In genomic region chr4:155126194-155126593, GRCm38 (mm10) we compare ENCODE assay signal across 21 mouse cellular contexts. TPM values are rescaled to one million over a fixed set of nuclear protein-coding genes. Genes with fewer than 3 reads are reported as not detected.
DNase-seq lines count a peak whose midpoint lies in the region; ATAC-seq and TF ChIP-seq lines count a peak whose summit lies in the region.
"Had no signal": no experiment of that assay in that cellular context is flagged by ENCODE, and none has a peak within 500 bp of the region (broad histone marks: within the 10 kb centered on the region; RNA-seq: fewer than 3 reads in every experiment).

No protein-coding gene starts in this region.

- H3K9me3 ChIP-seq in heart, embryonic 11.5 days (replicated peaks; ENCODE audit: control insufficient read depth, low read length), result no peaks in the 10 kb centered on the region
- no peaks in the 10 kb centered on the region for H3K9me3 ChIP-seq in heart, embryonic 16.5 days (replicated peaks; ENCODE audit: control insufficient read depth, low read length)
- no peaks in the 10 kb centered on the region for H3K9me3 ChIP-seq in liver, postnatal 0 days (ENCODE audit: low read length)
- no peaks in the 10 kb centered on the region for H3K9me3 ChIP-seq in limb, embryonic 10.5 days (replicated peaks)
- H3K9me3 ChIP-seq: forebrain, embryonic 15.5 days; liver, embryonic 15.5 days; lung, embryonic 15.5 days had no signal

- H3K27ac ChIP-seq in heart, embryonic 11.5 days (ENCODE audit: low read depth, low read length), result peak overlapping the region; percentile 3; the same call in 1 of the 2 replicates
- peak overlapping the region; percentile 23; the same call in 1 of the 2 replicates for H3K27ac ChIP-seq in heart, embryonic 16.5 days (ENCODE audit: low read length)
- no peak overlapping the region for H3K27ac ChIP-seq in liver, postnatal 0 days (ENCODE audit: low read depth)
- peak overlapping the region; percentile 50; the same call in 1 of the 2 replicates for H3K27ac ChIP-seq in limb, embryonic 10.5 days
- H3K27ac ChIP-seq: forebrain, embryonic 15.5 days; liver, embryonic 15.5 days; lung, embryonic 15.5 days had no signal

- H3K4me3 ChIP-seq in heart, embryonic 11.5 days (ENCODE audit: low read depth, low read length), result no peak overlapping the region
- H3K4me3 ChIP-seq in heart, embryonic 16.5 days (ENCODE audit: low read length), result no peak overlapping the region
- no peak overlapping the region for H3K4me3 ChIP-seq in liver, postnatal 0 days (ENCODE audit: low read depth, low read length)
- no peak overlapping the region for H3K4me3 ChIP-seq in limb, embryonic 10.5 days
- H3K4me3 ChIP-seq: forebrain, embryonic 15.5 days; liver, embryonic 15.5 days; lung, embryonic 15.5 days had no signal

- peaks cover 65% of the 10 kb centered on the region for H3K4me1 ChIP-seq in heart, embryonic 11.5 days (ENCODE audit: control insufficient read depth, insufficient read depth, low read length)
- peaks cover 60% of the 10 kb centered on the region for H3K4me1 ChIP-seq in heart, embryonic 16.5 days (ENCODE audit: control insufficient read depth, insufficient read depth, low read length)
- peaks cover 26% of the 10 kb centered on the region for H3K4me1 ChIP-seq in liver, postnatal 0 days (ENCODE audit: insufficient read depth)
- H3K4me1 ChIP-seq in limb, embryonic 10.5 days, result peaks cover 59% of the 10 kb centered on the region

- no peak for ATAC-seq in heart, embryonic 11.5 days (replicated peaks; ENCODE audit: insufficient number of reproducible peaks, low FRiP score, low TSS enrichment)
- ATAC-seq in heart, embryonic 16.5 days (replicated peaks; ENCODE audit: extremely low read depth, insufficient read depth, low FRiP score), result no peak
- peak; percentile 20; the same call in 1 of the 2 replicates for ATAC-seq in liver, postnatal 0 days
- ATAC-seq: forebrain, embryonic 15.5 days had no signal

- no peaks in the 10 kb centered on the region for H3K27me3 ChIP-seq in heart, embryonic 11.5 days (ENCODE audit: control insufficient read depth, insufficient read depth, low read length)
- no peaks in the 10 kb centered on the region for H3K27me3 ChIP-seq in heart, embryonic 16.5 days (ENCODE audit: control insufficient read depth, insufficient read depth, low read length)
- no peaks in the 10 kb centered on the region for H3K27me3 ChIP-seq in liver, postnatal 0 days (ENCODE audit: insufficient read depth, low read length)
- H3K27me3 ChIP-seq in limb, embryonic 10.5 days (ENCODE audit: low read depth, poor library complexity, severe bottlenecking), result 0 out of 2 replicates have a peak, but pooled peaks cover 6% of the 10 kb centered on the region
- H3K27me3 ChIP-seq: forebrain, embryonic 15.5 days; liver, embryonic 15.5 days; lung, embryonic 15.5 days had no signal

- TF ChIP-seq EP300 in liver, postnatal 0 days (IDR thresholded peaks at IDR 0.05; ENCODE audit: low read depth), result no peak

- intact Hi-C loops in heart, postnatal 25 days (cut with DNase I), result loop anchor here (5.0 to 10.0 kb wide), 2 partner anchors 96 to 119 kb away; partner anchors contain the start of genes Faap20 and Ski

- no peak for TF ChIP-seq CTCF in liver, postnatal 0 days (IDR thresholded peaks at IDR 0.05; ENCODE audit: low read depth)

- H3K9ac ChIP-seq in heart, embryonic 11.5 days (ENCODE audit: low read depth, low read length), result no peak overlapping the region; the same call in 1 of the 2 replicates
- H3K9ac ChIP-seq in heart, embryonic 16.5 days (ENCODE audit: low read length), result no peak overlapping the region
- no peak overlapping the region for H3K9ac ChIP-seq in liver, postnatal 0 days (replicated peaks)
- H3K9ac ChIP-seq: forebrain, embryonic 15.5 days; liver, embryonic 15.5 days; lung, embryonic 15.5 days had no signal

- 80% methylated on average over 5 of the region's 5 CpGs for WGBS in heart, embryonic 11.5 days (ENCODE audit: insufficient replicate concordance)
- WGBS in heart, embryonic 16.5 days, result 61% methylated on average over 5 of the region's 5 CpGs
- WGBS in liver, postnatal 0 days (ENCODE audit: insufficient replicate concordance), result 69% methylated on average over 5 of the region's 5 CpGs
- WGBS in limb, embryonic 10.5 days, result 89% methylated on average over 5 of the region's 5 CpGs

- H3K36me3 ChIP-seq in heart, embryonic 11.5 days (ENCODE audit: control insufficient read depth, insufficient read depth, low read length), result no peaks in the 10 kb centered on the region
- no peaks in the 10 kb centered on the region for H3K36me3 ChIP-seq in heart, embryonic 16.5 days (ENCODE audit: control insufficient read depth, insufficient read depth)
- no peaks in the 10 kb centered on the region for H3K36me3 ChIP-seq in liver, postnatal 0 days (replicated peaks; ENCODE audit: insufficient read depth, low read length)
- H3K36me3 ChIP-seq in limb, embryonic 10.5 days, result no peaks in the 10 kb centered on the region
- H3K36me3 ChIP-seq: forebrain, embryonic 15.5 days; liver, embryonic 15.5 days; lung, embryonic 15.5 days had no signal

- H3K4me2 ChIP-seq in heart, embryonic 11.5 days, result no peak overlapping the region
- no peak overlapping the region for H3K4me2 ChIP-seq in heart, embryonic 16.5 days (ENCODE audit: low read depth, low read length)
- H3K4me2 ChIP-seq in liver, postnatal 0 days (ENCODE audit: low read depth, low read length), result no peak overlapping the region
- H3K4me2 ChIP-seq: forebrain, embryonic 15.5 days; liver, embryonic 15.5 days; lung, embryonic 15.5 days had no signal

- DNase-seq in heart, postnatal 4 days, result no peak
- no peak for DNase-seq in heart, postnatal 25 days (ENCODE audit: low spot score)
- no peak for DNase-seq in liver, postnatal 0 days
- no peak for DNase-seq in liver
- DNase-seq in limb, embryonic 10.5 days (ENCODE audit: low spot score), result no peak
- no peak for DNase-seq in spleen, postnatal 10 days (ENCODE audit: low spot score in 2 of 2)
- DNase-seq: adrenal gland, adult 8-10 months; B cell, adult 2 months; cerebellum, adult 2 months; cerebellum, postnatal 14 days; gastrocnemius, postnatal 25 days; kidney, adult 11 months; kidney, postnatal 14 days; layer of hippocampus, adult 9-11 months; right cerebral cortex, postnatal 14 days had no signal

RNA-seq across cellular contexts. Expression of gene Morn1, which starts 39.8 kb away (rescaled TPM):
- 2.5 and 2.9 TPM in 2 replicates for polyA plus RNA-seq in heart, embryonic 11.5 days (2014; fragmentation: Nextera tagmentation; extraction: Ambion mirVana)
- total RNA-seq in heart, postnatal 4 days (2021), result 1 to 10 TPM; 2.8 to 3.0 TPM
- 1.8 and 3.0 TPM in 2 replicates for polyA plus RNA-seq in heart, embryonic 16.5 days (2015; fragmentation: Nextera tagmentation; extraction: Ambion mirVana)
- 1 to 10 TPM; 1.1 to 1.3 TPM for total RNA-seq in heart, postnatal 25 days (2021)
- polyA plus RNA-seq in liver, postnatal 0 days (2015; fragmentation: Nextera tagmentation; extraction: Ambion mirVana), result 2.2 TPM in 2 replicates
- polyA plus RNA-seq in limb, embryonic 10.5 days (2016; fragmentation: Nextera tagmentation; extraction: Ambion mirVana), result 3.5 and 6.5 TPM in 2 replicates
- total RNA-seq: monocyte, adult 5-6 weeks had no signal

RNA-seq across cellular contexts. Expression of gene Rer1, which starts 40.0 kb away (rescaled TPM):
- 148 TPM in 2 replicates for polyA plus RNA-seq in heart, embryonic 11.5 days (2014; fragmentation: Nextera tagmentation; extraction: Ambion mirVana)
- 10 to 100 TPM; 76.1 to 78.4 TPM for total RNA-seq in heart, postnatal 4 days (2021)
- 116 and 138 TPM in 2 replicates for polyA plus RNA-seq in heart, embryonic 16.5 days (2015; fragmentation: Nextera tagmentation; extraction: Ambion mirVana)
- total RNA-seq in heart, postnatal 25 days (2021), result 10 to 100 TPM; 66.1 to 68.7 TPM
- 111 and 118 TPM in 2 replicates for polyA plus RNA-seq in liver, postnatal 0 days (2015; fragmentation: Nextera tagmentation; extraction: Ambion mirVana)
- 133 and 142 TPM in 2 replicates for polyA plus RNA-seq in limb, embryonic 10.5 days (2016; fragmentation: Nextera tagmentation; extraction: Ambion mirVana)

RNA-seq across cellular contexts. Expression of gene Pex10, which starts 59.4 kb away (rescaled TPM):
- polyA plus RNA-seq in heart, embryonic 11.5 days (2014; fragmentation: Nextera tagmentation; extraction: Ambion mirVana), result 4.1 and 9.9 TPM in 2 replicates
- 10 to 100 TPM; 16.6 to 17.1 TPM for total RNA-seq in heart, postnatal 4 days (2021)
- 17.3 and 18.0 TPM in 2 replicates for polyA plus RNA-seq in heart, embryonic 16.5 days (2015; fragmentation: Nextera tagmentation; extraction: Ambion mirVana)
- 10 to 100 TPM; 23.9 to 25.7 TPM for total RNA-seq in heart, postnatal 25 days (2021)
- polyA plus RNA-seq in liver, postnatal 0 days (2015; fragmentation: Nextera tagmentation; extraction: Ambion mirVana), result 5.9 and 6.8 TPM in 2 replicates
- polyA plus RNA-seq in limb, embryonic 10.5 days (2016; fragmentation: Nextera tagmentation; extraction: Ambion mirVana), result 23.8 and 26.0 TPM in 2 replicates
